Mouse (Mus musculus) MEL-GATA-1-ER (cell line): Measurements from ENCODE around the gene Olfr992.
"Not testable (repeated sequence)": the region's sequence is repeated elsewhere in the genome, so short reads cannot be mapped to it uniquely, and the experiment has no call there.

ENCODE experiments used
- DNase-seq: peaks from one replicate; pipeline ENCODE4 v3.0.0-alpha.2; 2012; ENCODE audit warnings: low read depth; ENCODE audit errors: extremely low read depth

Gene Olfr992

DNA sequence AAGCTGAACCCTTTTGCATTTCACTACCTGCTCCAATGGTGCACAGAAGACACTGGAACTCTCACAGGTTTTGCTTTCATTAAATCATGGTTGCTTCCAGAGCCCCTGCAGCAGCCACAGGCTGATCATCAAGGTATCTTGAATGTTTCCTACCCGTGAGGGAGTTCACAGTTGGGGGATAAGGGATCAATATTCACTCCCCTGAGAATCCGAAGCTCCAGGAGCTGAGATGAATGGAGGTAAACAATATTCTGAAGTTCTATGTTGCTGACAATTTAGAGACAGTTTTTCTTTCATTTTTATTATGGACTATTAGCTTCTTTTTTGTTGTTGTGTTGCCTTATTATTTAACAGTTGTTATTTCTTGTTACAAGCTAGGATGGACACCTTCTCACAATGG is at the start of gene Olfr992:
Gene Olfr992, minus strand, starts transcription at position 101 of the 400 bp plus-strand sequence.
- no peak for DNase-seq

DNA sequence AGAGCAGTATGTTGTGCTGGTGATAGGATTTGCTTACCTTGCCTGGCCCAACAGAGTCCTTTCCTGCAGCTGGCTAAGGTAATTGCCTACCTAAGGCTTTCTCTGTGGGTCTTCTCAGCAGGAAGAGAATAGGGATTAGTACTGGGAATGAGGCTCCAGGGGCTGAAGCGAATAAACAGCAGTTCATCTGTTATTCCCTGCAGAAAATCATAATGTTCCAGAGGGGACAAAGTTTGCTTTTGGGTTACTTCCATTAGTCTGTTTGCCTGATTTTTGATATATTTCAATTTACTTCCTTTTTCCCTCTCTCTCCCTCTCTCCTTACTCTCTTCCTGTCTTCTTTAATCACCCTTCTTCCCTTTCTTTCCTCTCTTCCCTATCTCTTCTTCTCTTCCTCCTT is 34.3 kb upstream of the Olfr992 start, which contains the start of gene Olfr995:
Gene Olfr995, minus strand, starts transcription at position 101 of the 400 bp plus-strand sequence.
- no peak for DNase-seq

DNA sequence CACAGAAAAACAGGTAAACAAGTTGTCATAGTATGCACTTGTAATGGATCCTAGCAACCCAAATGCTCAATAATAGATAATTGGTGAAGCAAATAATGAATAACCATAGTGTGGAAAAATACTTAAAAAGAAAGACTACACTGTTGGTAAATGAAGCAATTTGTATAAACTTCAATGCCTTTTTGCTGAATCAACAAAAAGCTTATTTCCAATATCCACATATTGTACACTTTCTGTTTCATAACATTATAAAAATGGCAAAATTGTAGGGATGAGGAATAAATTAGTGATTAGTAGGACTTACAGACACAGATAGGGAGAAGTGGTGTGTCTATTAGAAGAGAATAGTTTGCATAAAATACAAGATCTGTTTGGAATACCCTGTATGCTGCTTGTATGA is 33.3 kb upstream of the Olfr992 start:
- no peak for DNase-seq

DNA sequence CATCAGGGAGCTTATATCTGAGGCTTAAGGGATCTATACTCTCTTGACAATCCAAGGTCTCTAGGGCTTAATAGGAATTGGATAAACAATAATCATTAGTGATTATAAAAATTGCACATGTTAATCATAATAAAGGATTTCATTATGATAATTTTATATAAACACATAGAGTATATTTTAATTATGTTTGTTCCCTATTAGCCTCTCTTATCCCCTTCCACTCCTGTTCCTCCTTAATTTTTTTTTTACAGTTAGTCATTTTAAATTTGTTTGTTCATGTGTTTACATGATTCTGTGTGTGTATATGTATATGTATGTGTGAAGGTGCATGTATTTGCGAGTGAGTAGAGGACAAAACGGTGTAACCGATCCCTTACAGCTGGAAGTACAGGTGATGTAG is 27.1 kb upstream of the Olfr992 start, which contains the start of gene Olfr994:
Gene Olfr994, minus strand, starts transcription at position 101 of the 400 bp plus-strand sequence.
- DNase-seq, result no peak

DNA sequence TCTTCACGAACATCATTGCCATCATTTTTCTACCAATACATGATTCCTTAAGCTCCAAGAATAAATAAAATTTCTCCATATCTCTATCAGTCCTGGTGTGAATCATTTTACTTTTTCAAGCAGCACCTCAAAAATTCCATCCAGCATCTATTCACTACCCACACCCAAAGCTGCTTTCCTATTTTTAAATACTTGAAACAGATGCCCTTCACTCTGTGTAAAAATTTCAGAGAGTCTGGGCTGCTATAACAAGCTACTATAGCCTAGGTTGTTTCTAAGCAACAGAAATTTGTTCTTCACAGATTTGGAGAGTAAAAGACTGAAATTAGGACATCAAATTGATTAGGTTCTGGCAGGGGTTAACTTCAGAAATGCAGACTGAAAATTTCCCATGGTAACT is 16.6 kb upstream of the Olfr992 start:
- no peak for DNase-seq

DNA sequence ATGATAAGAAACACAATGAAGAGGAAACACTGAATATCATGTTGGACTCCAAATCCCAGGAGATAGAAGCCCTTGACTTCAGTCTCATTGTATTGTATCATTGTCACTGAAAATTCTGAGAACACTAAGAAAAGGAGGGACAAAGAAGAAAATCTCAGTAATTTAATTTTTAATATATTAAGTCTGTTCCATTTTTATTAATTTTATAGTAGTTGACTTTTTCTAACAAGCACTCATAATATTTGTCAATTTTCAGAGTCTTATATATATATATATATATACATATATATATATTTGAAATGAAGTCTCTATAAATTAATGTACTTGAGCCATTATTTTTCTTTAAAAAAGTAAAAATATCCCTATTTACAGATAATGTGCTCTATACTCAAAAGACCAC is 5.5 kb upstream of the Olfr992 start, which contains the start of gene Olfr993:
Gene Olfr993, minus strand, starts transcription at position 101 of the 400 bp plus-strand sequence.
- no peak for DNase-seq

GRCm38 (mm10) chr2:85363127-85363526 is 46.1 kb downstream of the Olfr992 start, which contains the start of gene Olfr988:
Gene Olfr988 (minus strand): TSS chr2:85363227.
- not testable (repeated sequence) for DNase-seq
